17 mouse cellular contexts compared by ENCODE assay signal in genomic region chr6:17688676-17689075, GRCm38 (mm10).
"Had no signal": no experiment of that assay in that cellular context is flagged by ENCODE, and none has a peak within 500 bp of the region (broad histone marks: within the 10 kb centered on the region; RNA-seq: fewer than 3 reads in every experiment).

No protein-coding gene starts in this region.

- H3K4me3 ChIP-seq: limb, embryonic 12.5 days; liver, embryonic 15.5 days; midbrain, embryonic 10.5 days; neural tube, embryonic 12.5 days had no signal

- DNase-seq: kidney, adult 2 months; kidney, postnatal 25 days; layer of hippocampus, adult 9-11 months; lung, adult 2 months; lung, postnatal 10 days; lung, postnatal 4 days; midbrain, embryonic 14.5 days; retina, postnatal 1 day; right cerebral cortex, postnatal 14 days; thymus, postnatal 14 days had no signal

- H3K27ac ChIP-seq: limb, embryonic 12.5 days; liver, embryonic 15.5 days; midbrain, embryonic 10.5 days; neural tube, embryonic 12.5 days; stomach, postnatal 0 days had no signal

- H3K4me1 ChIP-seq: neural tube, embryonic 12.5 days had no signal

- H3K9me3 ChIP-seq: limb, embryonic 12.5 days; liver, embryonic 15.5 days; midbrain, embryonic 10.5 days; neural tube, embryonic 12.5 days had no signal

- H3K9ac ChIP-seq: limb, embryonic 12.5 days; liver, embryonic 15.5 days; neural tube, embryonic 12.5 days had no signal

- H3K4me2 ChIP-seq: limb, embryonic 12.5 days; liver, embryonic 11.5 days; liver, embryonic 15.5 days; neural tube, embryonic 12.5 days had no signal

- ATAC-seq: intestine, embryonic 16.5 days had no signal

- H3K27me3 ChIP-seq: limb, embryonic 12.5 days; liver, embryonic 15.5 days; neural tube, embryonic 12.5 days had no signal

- H3K36me3 ChIP-seq: limb, embryonic 12.5 days; liver, embryonic 15.5 days; midbrain, embryonic 10.5 days; neural tube, embryonic 12.5 days had no signal
